Mouse (Mus musculus) limb, embryonic 14.5 days (tissue): ENCODE results near the gene Ift80. TPM values are rescaled to one million over a fixed set of nuclear protein-coding genes. Genes with fewer than 3 reads are reported as not detected.
"Not testable (repeated sequence)": the region's sequence is repeated elsewhere in the genome, so short reads cannot be mapped to it uniquely, and the experiment has no call there.

Experiments used
- ATAC-seq: fragments of 200-750 bp; cut with Nextera tagmentation; 2 replicates; pipeline ENCODE4 v1.8.0; 2017; ENCODE audit warnings: low read depth, moderate number of reproducible peaks, moderate TSS enrichment; ENCODE audit not compliant: low FRiP score
- DNase-seq: peaks from one replicate; pipeline ENCODE4 v3.0.0-alpha.2; 2015; ENCODE audit warnings: low spot score
- H3K27ac ChIP-seq: fragments of 300-500 bp; sonication (generic); replicated peaks from 2 replicates; pipeline ENCODE4 v1.5.1; 2014; ENCODE audit warnings: low read depth, mild to moderate bottlenecking, low read length, moderate library complexity, mixed read lengths
- H3K27me3 ChIP-seq: fragments of 300-500 bp; sonication (generic); 2 replicates; pipeline ENCODE4 v1.6.1; 2014; ENCODE audit warnings: low read length, mixed read lengths; ENCODE audit not compliant: control insufficient read depth, insufficient read depth
- H3K36me3 ChIP-seq: fragments of 300-500 bp; sonication (generic); 2 replicates; pipeline ENCODE4 v1.6.1; 2014; ENCODE audit warnings: mild to moderate bottlenecking, low read length, moderate library complexity, mixed read lengths; ENCODE audit not compliant: control insufficient read depth, insufficient read depth
- H3K4me1 ChIP-seq: fragments of 300-500 bp; sonication (generic); 2 replicates; pipeline ENCODE4 v1.6.1; 2014; ENCODE audit warnings: antibody characterized with exemption, low read length, mixed read lengths; ENCODE audit not compliant: control insufficient read depth, insufficient read depth
- H3K4me2 ChIP-seq: fragments of 300-500 bp; sonication (generic); replicated peaks from 2 replicates; pipeline ENCODE4 v1.6.1; 2014; ENCODE audit warnings: low read depth, mild to moderate bottlenecking, low read length, moderate library complexity; ENCODE audit not compliant: severe bottlenecking
- H3K4me3 ChIP-seq: fragments of 300-500 bp; sonication (generic); replicated peaks from 2 replicates; pipeline ENCODE4 v1.5.1; 2014; ENCODE audit warnings: low read length
- H3K9ac ChIP-seq: fragments of 300-500 bp; sonication (generic); 2 replicates; pipeline ENCODE4 v1.6.1; 2014; ENCODE audit warnings: mild to moderate bottlenecking, low read depth, low read length, moderate library complexity; ENCODE audit not compliant: severe bottlenecking
- H3K9me3 ChIP-seq: fragments of 300-500 bp; sonication (generic); 2 replicates; pipeline ENCODE4 v1.6.1; 2016; ENCODE audit warnings: low read length; ENCODE audit not compliant: control insufficient read depth
- POLR2A ChIP-seq: fragments of 200-500 bp; IDR thresholded peaks from 2 replicates; pipeline ENCODE4 v1.8.0; 2012; ENCODE audit warnings: inconsistent platforms, mild to moderate bottlenecking, moderate library complexity, borderline replicate concordance; ENCODE audit not compliant: insufficient read depth, insufficient read length; ENCODE audit errors: extremely low read depth
- WGBS: fragments of 180-500 bp; shearing (Covaris S2); extraction: QIAGEN DNeasy Blood & Tissue Kit; methylation state at CpG from one replicate; pipeline ENCODE4 v1.1.7; 2014; 5-methylcytosine and 5-hydroxymethylcytosine counted together
- polyA plus RNA-seq, 2 experiments: library from polyadenylated mRNA; depleted of rRNA in 1 of 2; stranded (reverse) in 1 of 2; unstranded in 1 of 2; fragments of >200 nt; fragmentation: Nextera tagmentation in 1 of 2; extraction: Ambion mirVana in 1 of 2; gene quantifications; 2 replicates each; pipeline versions ENCODE4 v1.2.1 to v1.2.3; 2012 to 2014

The Ift80 gene
- polyA plus RNA-seq, 2 experiments: 16.4 to 24.3 TPM

GRCm38 (mm10) chr3:68952707-68953106, 51.7 kb downstream of the Ift80 start:
- no peak for TF ChIP-seq POLR2A
- no peak overlapping the region for H3K9ac ChIP-seq
- H3K4me3 ChIP-seq: no peak overlapping the region
- H3K27ac ChIP-seq: no peak overlapping the region
- H3K9me3 ChIP-seq: no peaks in the 10 kb centered on the region
- DNase-seq (no peak), ATAC-seq (no peak)
- H3K4me2 ChIP-seq: no peak overlapping the region
- WGBS: 93% methylated on average over 5 of the region's 5 CpGs
- H3K27me3 ChIP-seq: no peaks in the 10 kb centered on the region
- H3K36me3 ChIP-seq: 0 out of 2 replicates have a peak, but pooled peaks cover 4% of the 10 kb centered on the region
- H3K4me1 ChIP-seq: no peaks in the 10 kb centered on the region

DNA sequence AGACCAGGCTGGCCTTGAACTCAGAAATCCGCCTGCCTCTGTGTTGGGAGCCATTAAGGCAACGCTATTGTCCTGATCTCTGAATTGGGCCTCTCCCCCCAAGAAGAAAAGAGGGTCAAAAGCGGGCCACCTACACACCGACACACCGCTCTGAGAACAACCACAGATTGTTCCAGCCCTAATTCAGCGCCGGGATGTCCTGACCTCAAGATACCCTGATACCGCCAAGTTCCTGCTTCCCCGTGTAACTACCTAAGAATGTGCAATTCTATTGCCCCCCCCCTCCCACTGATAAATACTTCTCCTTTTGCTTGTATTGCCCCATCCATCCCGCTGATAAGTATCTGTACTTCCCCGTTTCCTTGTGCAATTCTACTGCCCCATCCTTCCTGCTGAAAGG, 52.4 kb downstream of the Ift80 start:
- not testable (repeated sequence) for H3K4me2 ChIP-seq, ATAC-seq, H3K27me3 ChIP-seq, H3K4me3 ChIP-seq, H3K36me3 ChIP-seq, DNase-seq, H3K9me3 ChIP-seq, H3K27ac ChIP-seq, H3K4me1 ChIP-seq, H3K9ac ChIP-seq
- WGBS: 90% methylated on average over 11 of the region's 11 CpGs

GRCm38 (mm10) chr3:68949381-68949780, 55.0 kb downstream of the Ift80 start:
- Histone ChIP-seq H3K36me3 (0 out of 2 replicates have a peak, but pooled peaks cover 4% of the 10 kb centered on the region), H3K4me2 (no peak overlapping the region), H3K9ac (no peak overlapping the region), H3K27me3 (no peaks in the 10 kb centered on the region), H3K9me3 (no peaks in the 10 kb centered on the region), H3K4me1 (no peaks in the 10 kb centered on the region), H3K27ac (no peak overlapping the region), H3K4me3 (no peak overlapping the region)
- WGBS: 82% methylated on average over 8 of the region's 8 CpGs
- ATAC-seq: no peak
- no peak for DNase-seq
- TF ChIP-seq POLR2A: no peak

DNA sequence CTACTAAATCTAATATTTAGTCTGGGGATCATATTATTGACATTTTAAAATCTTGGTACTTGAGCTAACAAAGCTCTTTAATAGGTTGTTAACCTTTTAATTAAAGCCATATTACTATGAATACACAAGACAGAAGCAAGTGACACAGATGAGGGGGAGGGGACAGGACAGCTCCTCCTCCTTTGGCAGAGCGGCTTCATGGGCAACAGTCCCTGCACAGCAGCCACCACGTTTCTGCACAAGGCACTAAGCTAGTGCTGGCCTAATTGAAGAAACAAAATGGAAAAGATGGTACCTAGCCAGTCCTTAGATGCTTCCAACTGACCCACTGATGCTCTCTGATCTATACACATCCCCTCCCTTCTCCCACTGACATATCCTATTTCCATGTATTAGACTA, 55.5 kb downstream of the Ift80 start:
- TF ChIP-seq POLR2A: no peak

GRCm38 (mm10) chr3:68941867-68942266, 62.5 kb downstream of the Ift80 start:
- no peak for DNase-seq
- H3K36me3 ChIP-seq: 0 out of 2 replicates have a peak, but pooled peaks cover 7% of the 10 kb centered on the region
- no peak for ATAC-seq
- H3K4me3 ChIP-seq: no peak overlapping the region
- no peaks in the 10 kb centered on the region for H3K27me3 ChIP-seq
- WGBS: 73% methylated on average over 6 of the region's 6 CpGs
- no peak for TF ChIP-seq POLR2A
- H3K4me2 ChIP-seq: no peak overlapping the region
- no peaks in the 10 kb centered on the region for H3K4me1 ChIP-seq
- no peak overlapping the region for H3K27ac ChIP-seq
- H3K9me3 ChIP-seq: no peaks in the 10 kb centered on the region
- H3K9ac ChIP-seq: no peak overlapping the region

More for the DNA sequence above, 55.5 kb downstream of the Ift80 start:
- H3K36me3 ChIP-seq: 0 out of 2 replicates have a peak, but pooled peaks cover 4% of the 10 kb centered on the region
- 52% methylated on average over 2 of the region's 2 CpGs for WGBS
- H3K9me3 ChIP-seq: no peaks in the 10 kb centered on the region
- H3K27me3 ChIP-seq: no peaks in the 10 kb centered on the region
- H3K9ac ChIP-seq: no peak overlapping the region
- no peak overlapping the region for H3K27ac ChIP-seq
- ATAC-seq: no peak
- H3K4me3 ChIP-seq: no peak overlapping the region
- no peaks in the 10 kb centered on the region for H3K4me1 ChIP-seq
- DNase-seq: no peak
- H3K4me2 ChIP-seq: no peak overlapping the region

DNA sequence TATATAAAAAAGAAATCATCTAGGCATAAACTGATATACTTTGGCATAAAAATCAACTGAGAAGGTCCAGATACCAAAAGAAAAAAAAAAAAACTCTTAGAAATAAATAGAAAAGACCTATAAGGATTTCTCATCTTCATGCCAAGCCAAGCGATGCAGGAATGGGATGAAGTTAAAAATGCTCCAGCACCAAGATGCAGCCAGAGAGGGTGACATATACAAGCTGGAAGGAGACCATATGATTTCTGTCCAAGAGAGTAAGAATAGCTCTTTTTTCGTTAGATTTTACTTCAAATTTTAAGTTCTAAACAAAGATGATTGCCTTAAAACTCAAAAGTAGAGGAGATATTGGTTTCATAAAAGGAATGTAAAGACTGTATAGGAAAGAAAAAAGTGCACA, 64.1 kb downstream of the Ift80 start:
- no peaks in the 10 kb centered on the region for H3K4me1 ChIP-seq
- 91% methylated on average over 2 of the region's 2 CpGs for WGBS
- ATAC-seq (no peak), DNase-seq (no peak)
- H3K27ac ChIP-seq: no peak overlapping the region
- no peak overlapping the region for H3K4me3 ChIP-seq
- H3K27me3 ChIP-seq: no peaks in the 10 kb centered on the region
- peaks cover 12% of the 10 kb centered on the region for H3K36me3 ChIP-seq
- no peaks in the 10 kb centered on the region for H3K9me3 ChIP-seq
- no peak overlapping the region for H3K9ac ChIP-seq
- no peak for TF ChIP-seq POLR2A
- no peak overlapping the region for H3K4me2 ChIP-seq
